In genomic region chr6:61080661-61081060, GRCm38 (mm10) we compare ENCODE assay signal across 20 mouse cellular contexts.
DNase-seq lines count a peak whose midpoint lies in the region; ATAC-seq lines count a peak whose summit lies in the region.
"Had no signal": no experiment of that assay in that cellular context is flagged by ENCODE, and none has a peak within 500 bp of the region (broad histone marks: within the 10 kb centered on the region; RNA-seq: fewer than 3 reads in every experiment).

No protein-coding gene starts in this region.

- no peak for ATAC-seq in hindbrain, embryonic 16.5 days
- ATAC-seq in midbrain, embryonic 11.5 days (ENCODE audit: low FRiP score): peak; percentile 42; the same call in 1 of the 2 replicates
- no peak for ATAC-seq in midbrain, embryonic 16.5 days
- ATAC-seq in liver, embryonic 12.5 days: no peak
- ATAC-seq: activated CD4-positive, CD25-positive, alpha-beta regulatory T cell, adult 4 months; forebrain, embryonic 13.5 days; forebrain, embryonic 16.5 days had no signal

- 42% methylated on average over 5 of the region's 5 CpGs for WGBS in hindbrain, embryonic 10.5 days
- 37% methylated on average over 5 of the region's 5 CpGs for whole genome bisulfite sequencing in hindbrain, embryonic 16.5 days
- 45% methylated on average over 5 of the region's 5 CpGs for WGBS in midbrain, embryonic 11.5 days
- WGBS in midbrain, embryonic 16.5 days: 27% methylated on average over 5 of the region's 5 CpGs
- 71% methylated on average over 5 of the region's 5 CpGs for WGBS in liver, embryonic 12.5 days (ENCODE audit: insufficient replicate concordance)

- no peaks in the 10 kb centered on the region for H3K36me3 ChIP-seq in hindbrain, embryonic 10.5 days
- no peaks in the 10 kb centered on the region for H3K36me3 ChIP-seq in hindbrain, embryonic 16.5 days (ENCODE audit: control insufficient read depth, insufficient read depth, low read length)
- no peaks in the 10 kb centered on the region for H3K36me3 ChIP-seq in midbrain, embryonic 11.5 days (ENCODE audit: control insufficient read depth, insufficient read depth, low read length)
- H3K36me3 ChIP-seq in midbrain, embryonic 16.5 days (ENCODE audit: control insufficient read depth, insufficient read depth, low read length): no peaks in the 10 kb centered on the region
- H3K36me3 ChIP-seq in liver, embryonic 12.5 days: no peaks in the 10 kb centered on the region
- H3K36me3 ChIP-seq: forebrain, embryonic 10.5 days; heart, embryonic 10.5 days had no signal

- no peak for DNase-seq in hindbrain, embryonic 10.5 days (ENCODE audit: low spot score)
- DNase-seq in midbrain, embryonic 11.5 days (ENCODE audit: low spot score, missing footprints): peak; percentile 81
- peak; percentile 57 for DNase-seq in ZHBTc4 (ENCODE audit: low read depth, low spot score)
- DNase-seq in kidney, postnatal 14 days: no peak
- DNase-seq: adrenal gland, adult 8-10 months; adrenal gland, postnatal 25 days; cerebellum, adult 18-20 months; cerebellum, adult 9-10 months; cerebellum, postnatal 14 days; gastrocnemius, postnatal 10 days; gastrocnemius, postnatal 36 days; heart, adult 2 months had no signal

- 0 out of 2 replicates have a peak overlapping the region, but pooled peaks have one; percentile 35 for H3K27ac ChIP-seq in hindbrain, embryonic 10.5 days
- H3K27ac ChIP-seq in hindbrain, embryonic 16.5 days (ENCODE audit: low read depth, low read length): no peak overlapping the region
- H3K27ac ChIP-seq in midbrain, embryonic 11.5 days (ENCODE audit: low read depth, low read length): no peak overlapping the region
- no peak overlapping the region for H3K27ac ChIP-seq in midbrain, embryonic 16.5 days (ENCODE audit: low read length)
- H3K27ac ChIP-seq in liver, embryonic 12.5 days: no peak overlapping the region
- H3K27ac ChIP-seq: forebrain, embryonic 10.5 days; forebrain, embryonic 13.5 days; heart, adult 2 months; heart, embryonic 10.5 days had no signal

- H3K4me3 ChIP-seq in hindbrain, embryonic 10.5 days: no peak overlapping the region
- H3K4me3 ChIP-seq in hindbrain, embryonic 16.5 days (ENCODE audit: low read length): no peak overlapping the region
- H3K4me3 ChIP-seq in midbrain, embryonic 11.5 days (ENCODE audit: low read depth, low read length): no peak overlapping the region
- H3K4me3 ChIP-seq in midbrain, embryonic 16.5 days (ENCODE audit: low read depth, low read length): no peak overlapping the region
- no peak overlapping the region for H3K4me3 ChIP-seq in liver, embryonic 12.5 days
- H3K4me3 ChIP-seq: forebrain, embryonic 10.5 days; forebrain, embryonic 13.5 days; heart, adult 2 months; heart, embryonic 10.5 days had no signal

- H3K27me3 ChIP-seq in hindbrain, embryonic 10.5 days (ENCODE audit: insufficient read depth, poor library complexity, severe bottlenecking): no peaks in the 10 kb centered on the region
- H3K27me3 ChIP-seq in hindbrain, embryonic 16.5 days (replicated peaks; ENCODE audit: control insufficient read depth, insufficient read depth, low read length): no peaks in the 10 kb centered on the region
- no peaks in the 10 kb centered on the region for H3K27me3 ChIP-seq in midbrain, embryonic 11.5 days (ENCODE audit: control insufficient read depth, insufficient read depth, low read length)
- no peaks in the 10 kb centered on the region for H3K27me3 ChIP-seq in midbrain, embryonic 16.5 days (ENCODE audit: control insufficient read depth, insufficient read depth, low read depth, low read length)
- H3K27me3 ChIP-seq in liver, embryonic 12.5 days (replicated peaks): no peaks in the 10 kb centered on the region
- H3K27me3 ChIP-seq: forebrain, embryonic 13.5 days had no signal

- H3K9me3 ChIP-seq in hindbrain, embryonic 10.5 days: no peaks in the 10 kb centered on the region
- no peaks in the 10 kb centered on the region for H3K9me3 ChIP-seq in hindbrain, embryonic 16.5 days (ENCODE audit: control insufficient read depth, low read length)
- no peaks in the 10 kb centered on the region for H3K9me3 ChIP-seq in midbrain, embryonic 11.5 days (ENCODE audit: control insufficient read depth, low read length)
- H3K9me3 ChIP-seq in midbrain, embryonic 16.5 days (replicated peaks; ENCODE audit: control insufficient read depth, low read length, poor library complexity, severe bottlenecking): no peaks in the 10 kb centered on the region
- H3K9me3 ChIP-seq in liver, embryonic 12.5 days (replicated peaks): no peaks in the 10 kb centered on the region
- H3K9me3 ChIP-seq: forebrain, embryonic 10.5 days; forebrain, embryonic 13.5 days; heart, embryonic 10.5 days had no signal

- H3K4me2 ChIP-seq in hindbrain, embryonic 16.5 days (ENCODE audit: low read length): no peak overlapping the region
- H3K4me2 ChIP-seq in midbrain, embryonic 11.5 days: no peak overlapping the region
- H3K4me2 ChIP-seq in midbrain, embryonic 16.5 days (ENCODE audit: low read length): no peak overlapping the region
- no peak overlapping the region for H3K4me2 ChIP-seq in liver, embryonic 12.5 days
- H3K4me2 ChIP-seq: forebrain, embryonic 13.5 days had no signal

- H3K4me1 ChIP-seq in hindbrain, embryonic 10.5 days (replicated peaks): peaks cover 20% of the 10 kb centered on the region
- no peaks in the 10 kb centered on the region for H3K4me1 ChIP-seq in hindbrain, embryonic 16.5 days (ENCODE audit: control insufficient read depth, insufficient read depth, low read depth, low read length)
- H3K4me1 ChIP-seq in midbrain, embryonic 11.5 days (ENCODE audit: control insufficient read depth, insufficient read depth, low read length): peaks cover 2% of the 10 kb centered on the region; the same call in 1 of the 2 replicates
- peaks cover 3% of the 10 kb centered on the region; the same call in 1 of the 2 replicates for H3K4me1 ChIP-seq in midbrain, embryonic 16.5 days (ENCODE audit: control insufficient read depth, insufficient read depth, low read length)
- no peaks in the 10 kb centered on the region for H3K4me1 ChIP-seq in liver, embryonic 12.5 days
- H3K4me1 ChIP-seq: heart, embryonic 10.5 days had no signal

- no peak overlapping the region for H3K9ac ChIP-seq in hindbrain, embryonic 16.5 days (ENCODE audit: low read depth, low read length)
- H3K9ac ChIP-seq in midbrain, embryonic 11.5 days (ENCODE audit: low read length): no peak overlapping the region
- H3K9ac ChIP-seq in midbrain, embryonic 16.5 days (ENCODE audit: low read depth, low read length): no peak overlapping the region
- no peak overlapping the region for H3K9ac ChIP-seq in liver, embryonic 12.5 days
- H3K9ac ChIP-seq: forebrain, embryonic 13.5 days had no signal

Comparison
In these comparisons a context has a peak if more than half of its experiments do, and no peak if none do; other contexts are left out.
1. DNase-seq: peak in midbrain, embryonic 11.5 days (single experiment) and ZHBTc4 (single experiment); none in hindbrain, embryonic 10.5 days (single experiment) and kidney, postnatal 14 days (single experiment).